Mouse (Mus musculus): Measurements from ENCODE around the gene Pklr. TPM values are rescaled to one million over a fixed set of nuclear protein-coding genes. Genes with fewer than 3 reads are reported as not detected.

Pklr gene
- total and polyA plus RNA-seq, 2 experiments from 2014 or later = 0.05 TPM; not detected in 1

DNA sequence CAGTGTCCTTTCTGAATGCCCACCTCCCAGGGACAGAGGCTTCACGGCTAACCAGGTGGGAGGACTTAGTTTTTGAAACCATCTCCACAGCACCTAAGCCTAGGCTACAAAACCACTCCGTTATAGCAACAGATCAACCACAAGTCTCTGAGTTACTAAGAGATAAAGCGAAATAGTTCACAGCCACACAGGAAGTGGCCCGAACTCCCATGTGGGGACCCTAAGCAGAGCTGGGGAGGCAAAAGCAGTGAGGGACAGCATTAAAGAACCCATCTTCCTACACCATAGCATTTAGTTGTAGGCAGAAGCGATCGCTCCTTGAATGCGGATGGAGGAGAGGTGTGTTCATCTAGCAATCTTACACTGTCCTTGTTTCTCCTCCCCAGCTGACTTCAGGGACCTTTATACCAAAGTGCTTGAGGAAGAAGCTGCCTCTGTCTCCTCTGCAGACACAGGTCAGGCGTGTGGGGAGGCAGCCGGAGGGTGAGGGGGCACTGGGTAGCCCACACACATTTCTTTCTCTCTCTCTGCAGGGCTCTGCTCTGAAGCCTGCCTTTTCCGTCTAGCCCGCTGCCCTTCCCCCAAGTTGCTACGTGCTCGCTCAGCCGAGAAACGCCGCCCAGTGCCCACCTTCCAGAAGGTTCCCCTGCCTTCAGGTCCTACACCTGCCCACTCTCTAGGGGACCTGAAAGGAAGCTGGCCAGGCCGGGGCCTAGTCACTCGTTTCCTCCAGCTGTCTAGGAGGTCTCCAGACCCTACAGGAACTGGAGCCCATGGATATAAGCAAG lies 51.9 kb downstream of the Pklr start:
- TF ChIP-seq CTCF (IDR thresholded peaks at IDR 0.05) = no peak
- H3K27me3 ChIP-seq (ENCODE audit: insufficient read depth, low read length) = no peaks in the 10 kb centered on the region
- H3K27ac ChIP-seq (ENCODE audit: low read depth, low read length) = no peak overlapping the region
- H3K4me3 ChIP-seq (ENCODE audit: low read depth, low read length) = no peak overlapping the region
- DNase-seq (ENCODE audit: low spot score) = no peak
- no peaks in the 10 kb centered on the region for H3K9me3 ChIP-seq (ENCODE audit: low read length)
- no peak for ATAC-seq (ENCODE audit: low FRiP score)
- no peak overlapping the region for H3K4me2 ChIP-seq (ENCODE audit: low read depth, low read length, poor library complexity, severe bottlenecking)
- peaks cover 18% of the 10 kb centered on the region; the same call in 1 of the 2 replicates for H3K36me3 ChIP-seq (ENCODE audit: insufficient read depth, low read length)
- 57% methylated on average over 17 of the region's 18 CpGs for WGBS
- no peak overlapping the region for H3K9ac ChIP-seq (replicated peaks; ENCODE audit: low read length, poor library complexity, severe bottlenecking)
- peaks cover 8% of the 10 kb centered on the region; the same call in 1 of the 2 replicates for H3K4me1 ChIP-seq (ENCODE audit: insufficient read depth, low read length)

DNA sequence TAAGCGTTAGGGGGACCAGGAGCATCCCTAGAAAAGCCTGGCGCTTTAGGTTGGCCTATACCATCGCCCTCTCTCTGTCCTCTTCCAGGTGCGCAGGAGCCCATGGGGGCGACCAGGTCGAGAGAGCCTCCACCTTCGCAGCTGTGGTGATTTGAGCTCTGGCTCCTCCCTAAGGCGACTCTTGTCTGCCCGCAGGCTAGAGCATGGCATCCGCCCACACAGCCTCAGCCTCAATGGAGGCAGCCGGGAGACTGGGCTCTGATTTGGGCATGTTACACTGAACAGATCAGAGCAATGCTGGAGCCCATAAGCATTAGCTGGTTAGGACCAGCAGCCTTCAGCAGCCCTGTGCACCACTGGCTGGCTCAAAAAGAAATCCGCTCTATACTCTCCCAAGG lies 52.5 kb downstream of the Pklr start:
- no peaks in the 10 kb centered on the region for H3K27me3 ChIP-seq (ENCODE audit: insufficient read depth, low read length)
- H3K36me3 ChIP-seq (ENCODE audit: insufficient read depth, low read length) = peaks cover 18% of the 10 kb centered on the region; the same call in 1 of the 2 replicates
- no peak overlapping the region for H3K4me3 ChIP-seq (ENCODE audit: low read depth, low read length)
- H3K27ac ChIP-seq (ENCODE audit: low read depth, low read length) = no peak overlapping the region
- ATAC-seq (ENCODE audit: low FRiP score) = no peak
- H3K9ac ChIP-seq (replicated peaks; ENCODE audit: low read length, poor library complexity, severe bottlenecking) = no peak overlapping the region
- TF ChIP-seq CTCF (IDR thresholded peaks at IDR 0.05) = no peak
- H3K4me1 ChIP-seq (ENCODE audit: insufficient read depth, low read length) = peaks cover 8% of the 10 kb centered on the region; the same call in 1 of the 2 replicates
- 72% methylated on average over 12 of the region's 12 CpGs for WGBS
- no peak for DNase-seq (ENCODE audit: low spot score)
- no peaks in the 10 kb centered on the region for H3K9me3 ChIP-seq (ENCODE audit: low read length)
- no peak overlapping the region for H3K4me2 ChIP-seq (ENCODE audit: low read depth, low read length, poor library complexity, severe bottlenecking)

DNA sequence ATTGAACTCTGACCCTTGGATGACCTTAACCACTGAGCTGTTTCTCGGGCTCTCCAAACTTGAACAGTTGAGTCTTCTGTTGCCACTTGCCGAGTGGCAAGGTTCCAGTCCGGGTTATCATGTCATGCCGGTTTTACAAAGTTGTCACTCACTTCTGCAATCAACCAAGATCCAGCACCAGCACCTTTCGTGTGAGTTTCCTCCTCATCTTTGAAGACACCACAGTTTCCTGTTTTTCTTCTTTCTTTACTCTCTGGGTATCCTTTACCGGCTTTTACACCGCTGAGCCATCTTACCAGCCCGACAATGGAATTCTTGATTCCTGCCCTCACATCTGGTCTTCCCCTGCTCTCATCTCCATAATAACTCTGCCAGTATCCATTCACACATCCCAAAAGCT lies 54.5 kb downstream of the Pklr start:
- H3K4me1 ChIP-seq (ENCODE audit: insufficient read depth, low read length) = no peaks in the 10 kb centered on the region
- 86% methylated on average over 8 of the region's 8 CpGs for WGBS
- H3K9me3 ChIP-seq (ENCODE audit: low read length) = no peaks in the 10 kb centered on the region
- ATAC-seq (ENCODE audit: low FRiP score) = no peak
- no peak for DNase-seq (ENCODE audit: low spot score)
- H3K36me3 ChIP-seq (ENCODE audit: insufficient read depth, low read length) = peaks cover 18% of the 10 kb centered on the region; the same call in 1 of the 2 replicates
- H3K4me2 ChIP-seq (ENCODE audit: low read depth, low read length, poor library complexity, severe bottlenecking) = no peak overlapping the region
- no peak overlapping the region for H3K4me3 ChIP-seq (ENCODE audit: low read depth, low read length)
- H3K27ac ChIP-seq (ENCODE audit: low read depth, low read length) = no peak overlapping the region
- no peaks in the 10 kb centered on the region for H3K27me3 ChIP-seq (ENCODE audit: insufficient read depth, low read length)
- TF ChIP-seq CTCF (IDR thresholded peaks at IDR 0.05) = no peak
- H3K9ac ChIP-seq (replicated peaks; ENCODE audit: low read length, poor library complexity, severe bottlenecking) = no peak overlapping the region

DNA sequence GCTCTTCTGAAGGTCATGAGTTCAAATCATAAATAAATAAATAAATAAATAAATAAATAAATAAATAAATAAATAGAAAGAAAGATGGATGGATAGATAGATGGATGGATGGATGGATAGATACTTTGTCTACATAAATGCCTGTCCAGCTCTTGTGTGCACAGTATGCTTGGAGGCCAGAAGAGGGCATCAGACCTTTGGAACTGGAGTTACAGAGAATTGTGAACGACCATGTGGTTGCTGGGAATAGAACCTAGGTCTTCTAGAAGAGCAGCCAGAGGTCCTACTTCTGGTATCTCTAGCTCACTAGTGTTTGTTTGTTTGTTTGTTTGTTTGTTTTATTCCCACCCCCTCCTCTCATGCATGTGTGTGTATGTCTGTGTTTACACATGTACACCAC lies 57.4 kb downstream of the Pklr start:
- ATAC-seq (ENCODE audit: low FRiP score) = no peak
- H3K4me1 ChIP-seq (ENCODE audit: insufficient read depth, low read length) = no peaks in the 10 kb centered on the region
- H3K27ac ChIP-seq (ENCODE audit: low read depth, low read length) = no peak overlapping the region
- H3K36me3 ChIP-seq (ENCODE audit: insufficient read depth, low read length) = peaks cover 7% of the 10 kb centered on the region; the same call in 1 of the 2 replicates
- H3K9ac ChIP-seq (replicated peaks; ENCODE audit: low read length, poor library complexity, severe bottlenecking) = no peak overlapping the region
- no peak overlapping the region for H3K4me2 ChIP-seq (ENCODE audit: low read depth, low read length, poor library complexity, severe bottlenecking)
- no peaks in the 10 kb centered on the region for H3K27me3 ChIP-seq (ENCODE audit: insufficient read depth, low read length)
- 78% methylated on average over 1 of the region's 1 CpGs for WGBS
- no peaks in the 10 kb centered on the region for H3K9me3 ChIP-seq (ENCODE audit: low read length)
- peak; percentile 39 for TF ChIP-seq CTCF (IDR thresholded peaks at IDR 0.05)
- no peak overlapping the region for H3K4me3 ChIP-seq (ENCODE audit: low read depth, low read length)
- no peak for DNase-seq (ENCODE audit: low spot score)

DNA sequence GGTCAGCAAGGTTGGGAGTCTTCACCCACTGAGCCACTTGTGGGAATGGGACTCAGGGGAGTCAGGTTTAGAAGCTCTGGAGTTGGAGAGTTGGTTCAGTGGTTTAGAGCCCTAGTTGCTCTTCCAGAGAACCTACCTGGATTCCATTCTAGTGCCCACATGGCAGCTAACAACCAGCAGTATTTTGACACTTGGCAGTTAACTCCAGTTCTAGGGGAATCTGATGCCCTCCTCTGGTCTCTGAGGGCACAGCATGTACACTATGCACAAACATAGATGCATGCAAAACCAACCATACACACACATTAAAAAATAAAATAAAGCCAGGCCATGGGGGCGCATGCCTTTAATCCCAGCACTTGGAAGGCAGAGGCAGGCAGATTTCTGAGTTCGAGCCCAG lies 57.9 kb downstream of the Pklr start:
- no peak for DNase-seq (ENCODE audit: low spot score)
- no peak overlapping the region for H3K4me2 ChIP-seq (ENCODE audit: low read depth, low read length, poor library complexity, severe bottlenecking)
- no peak overlapping the region for H3K9ac ChIP-seq (replicated peaks; ENCODE audit: low read length, poor library complexity, severe bottlenecking)
- no peaks in the 10 kb centered on the region for H3K4me1 ChIP-seq (ENCODE audit: insufficient read depth, low read length)
- peak; percentile 57 for TF ChIP-seq CTCF (IDR thresholded peaks at IDR 0.05)
- no peak overlapping the region for H3K27ac ChIP-seq (ENCODE audit: low read depth, low read length)
- no peak overlapping the region for H3K4me3 ChIP-seq (ENCODE audit: low read depth, low read length)
- no peaks in the 10 kb centered on the region for H3K9me3 ChIP-seq (ENCODE audit: low read length)
- ATAC-seq (ENCODE audit: low FRiP score) = no peak
- no peaks in the 10 kb centered on the region for H3K27me3 ChIP-seq (ENCODE audit: insufficient read depth, low read length)
- H3K36me3 ChIP-seq (ENCODE audit: insufficient read depth, low read length) = 0 out of 2 replicates have a peak, but pooled peaks cover 2% of the 10 kb centered on the region
- WGBS = 91% methylated on average over 2 of the region's 2 CpGs

Other genes starting within 250 kb of the Pklr start
- 39.6 and 52.1 TPM in 2 replicates for gene Msto1, start 222.1 kb upstream of the Pklr start, total RNA-seq (2014; rRNA removed)
- 46.3 and 50.8 TPM in 2 replicates for gene Msto1, start 222.1 kb upstream of the Pklr start, polyA plus RNA-seq (2015; fragmentation: Nextera tagmentation; extraction: Ambion mirVana)
- 25.0 and 29.7 TPM in 2 replicates for gene Ash1l, start 185.5 kb upstream of the Pklr start, total RNA-seq (2014; rRNA removed)
- gene Ash1l, start 185.5 kb upstream of the Pklr start, polyA plus RNA-seq (2015; fragmentation: Nextera tagmentation; extraction: Ambion mirVana) = 12.2 and 15.8 TPM in 2 replicates
- gene Dap3, start 185.0 kb upstream of the Pklr start, total RNA-seq (2014; rRNA removed) = 53.5 and 62.3 TPM in 2 replicates
- gene Dap3, start 185.0 kb upstream of the Pklr start, polyA plus RNA-seq (2015; fragmentation: Nextera tagmentation; extraction: Ambion mirVana) = 108 and 111 TPM in 2 replicates
- 177 and 187 TPM in 2 replicates for gene Rusc1, start 42.8 kb upstream of the Pklr start, total RNA-seq (2014; rRNA removed)
- 103 and 107 TPM in 2 replicates for gene Rusc1, start 42.8 kb upstream of the Pklr start, polyA plus RNA-seq (2015; fragmentation: Nextera tagmentation; extraction: Ambion mirVana)
- gene Gm43738, start 35.0 kb upstream of the Pklr start, total RNA-seq (2014; rRNA removed) = not detected in 2 replicates
- gene Gm43738, start 35.0 kb upstream of the Pklr start, polyA plus RNA-seq (2015; fragmentation: Nextera tagmentation; extraction: Ambion mirVana) = not detected in 2 replicates
- gene Fdps, start 34.2 kb upstream of the Pklr start, total RNA-seq (2014; rRNA removed) = 382 and 401 TPM in 2 replicates
- gene Fdps, start 34.2 kb upstream of the Pklr start, polyA plus RNA-seq (2015; fragmentation: Nextera tagmentation; extraction: Ambion mirVana) = 407 and 423 TPM in 2 replicates
- 94.8 and 97.8 TPM in 2 replicates for gene Hcn3, start 24.1 kb downstream of the Pklr start, total RNA-seq (2014; rRNA removed)
- 44.8 and 46.7 TPM in 2 replicates for gene Hcn3, start 24.1 kb downstream of the Pklr start, polyA plus RNA-seq (2015; fragmentation: Nextera tagmentation; extraction: Ambion mirVana)
- gene Clk2, start 28.7 kb downstream of the Pklr start, total RNA-seq (2014; rRNA removed) = 38.9 and 44.5 TPM in 2 replicates
- 12.1 and 12.6 TPM in 2 replicates for gene Clk2, start 28.7 kb downstream of the Pklr start, polyA plus RNA-seq (2015; fragmentation: Nextera tagmentation; extraction: Ambion mirVana)
- 71.1 and 84.8 TPM in 2 replicates for gene Scamp3, start 41.3 kb downstream of the Pklr start, total RNA-seq (2014; rRNA removed)
- 151 and 158 TPM in 2 replicates for gene Scamp3, start 41.3 kb downstream of the Pklr start, polyA plus RNA-seq (2015; fragmentation: Nextera tagmentation; extraction: Ambion mirVana)
- 12.7 and 22.2 TPM in 2 replicates for gene Fam189b, start 47.0 kb downstream of the Pklr start, total RNA-seq (2014; rRNA removed)
- 32.5 and 37.5 TPM in 2 replicates for gene Fam189b, start 47.0 kb downstream of the Pklr start, polyA plus RNA-seq (2015; fragmentation: Nextera tagmentation; extraction: Ambion mirVana)
- 56.8 and 64.6 TPM in 2 replicates for gene Gba, start 66.8 kb downstream of the Pklr start, total RNA-seq (2014; rRNA removed)
- gene Gba, start 66.8 kb downstream of the Pklr start, polyA plus RNA-seq (2015; fragmentation: Nextera tagmentation; extraction: Ambion mirVana) = 46.1 and 48.3 TPM in 2 replicates
- gene Thbs3, start 79.0 kb downstream of the Pklr start, total RNA-seq (2014; rRNA removed) = 38.5 and 42.9 TPM in 2 replicates
- gene Thbs3, start 79.0 kb downstream of the Pklr start, polyA plus RNA-seq (2015; fragmentation: Nextera tagmentation; extraction: Ambion mirVana) = 39.0 and 47.6 TPM in 2 replicates
- gene Mtx1, start 90.9 kb downstream of the Pklr start, total RNA-seq (2014; rRNA removed) = 101 and 108 TPM in 2 replicates
- 176 and 189 TPM in 2 replicates for gene Mtx1, start 90.9 kb downstream of the Pklr start, polyA plus RNA-seq (2015; fragmentation: Nextera tagmentation; extraction: Ambion mirVana)
- gene Muc1, start 92.9 kb downstream of the Pklr start, total RNA-seq (2014; rRNA removed) = 2.8 and 3.8 TPM in 2 replicates
- gene Muc1, start 92.9 kb downstream of the Pklr start, polyA plus RNA-seq (2015; fragmentation: Nextera tagmentation; extraction: Ambion mirVana) = 0.52 and 1.5 TPM in 2 replicates
- 74.7 and 93.9 TPM in 2 replicates for gene Krtcap2, start 109.8 kb downstream of the Pklr start, total RNA-seq (2014; rRNA removed)
- 219 TPM in 2 replicates for gene Krtcap2, start 109.8 kb downstream of the Pklr start, polyA plus RNA-seq (2015; fragmentation: Nextera tagmentation; extraction: Ambion mirVana)
- gene Trim46, start 110.2 kb downstream of the Pklr start, total RNA-seq (2014; rRNA removed) = 112 and 124 TPM in 2 replicates
- gene Trim46, start 110.2 kb downstream of the Pklr start, polyA plus RNA-seq (2015; fragmentation: Nextera tagmentation; extraction: Ambion mirVana) = 69.1 TPM in 2 replicates
- 198 and 223 TPM in 2 replicates for gene Dpm3, start 123.2 kb downstream of the Pklr start, total RNA-seq (2014; rRNA removed)
- 69.4 and 81.1 TPM in 2 replicates for gene Dpm3, start 123.2 kb downstream of the Pklr start, polyA plus RNA-seq (2015; fragmentation: Nextera tagmentation; extraction: Ambion mirVana)
- gene Slc50a1, start 134.4 kb downstream of the Pklr start, total RNA-seq (2014; rRNA removed) = 22.8 and 32.0 TPM in 2 replicates
- 42.4 and 48.7 TPM in 2 replicates for gene Slc50a1, start 134.4 kb downstream of the Pklr start, polyA plus RNA-seq (2015; fragmentation: Nextera tagmentation; extraction: Ambion mirVana)
- 6.6 and 7.1 TPM in 2 replicates for gene Efna1, start 145.0 kb downstream of the Pklr start, total RNA-seq (2014; rRNA removed)
- gene Efna1, start 145.0 kb downstream of the Pklr start, polyA plus RNA-seq (2015; fragmentation: Nextera tagmentation; extraction: Ambion mirVana) = 8.9 and 9.4 TPM in 2 replicates
- gene Efna3, start 186.8 kb downstream of the Pklr start, total RNA-seq (2014; rRNA removed) = 93.5 and 115 TPM in 2 replicates
- 52.3 and 58.4 TPM in 2 replicates for gene Efna3, start 186.8 kb downstream of the Pklr start, polyA plus RNA-seq (2015; fragmentation: Nextera tagmentation; extraction: Ambion mirVana)
- 3.0 and 7.9 TPM in 2 replicates for gene Efna4, start 201.9 kb downstream of the Pklr start, total RNA-seq (2014; rRNA removed)
- 2.5 and 3.5 TPM in 2 replicates for gene Efna4, start 201.9 kb downstream of the Pklr start, polyA plus RNA-seq (2015; fragmentation: Nextera tagmentation; extraction: Ambion mirVana)
- 63.4 and 88.8 TPM in 2 replicates for gene Adam15, start 213.9 kb downstream of the Pklr start, total RNA-seq (2014; rRNA removed)
- gene Adam15, start 213.9 kb downstream of the Pklr start, polyA plus RNA-seq (2015; fragmentation: Nextera tagmentation; extraction: Ambion mirVana) = 73.6 and 79.4 TPM in 2 replicates
- gene Dcst2, start 225.8 kb downstream of the Pklr start, total RNA-seq (2014; rRNA removed) = not detected in 2 replicates
- 0.31 and 0.51 TPM in 2 replicates for gene Dcst2, start 225.8 kb downstream of the Pklr start, polyA plus RNA-seq (2015; fragmentation: Nextera tagmentation; extraction: Ambion mirVana)
- gene Dcst1, start 229.1 kb downstream of the Pklr start, total RNA-seq (2014; rRNA removed) = 0.05 TPM in 1 of 2 replicates, not detected in the other
- 1.1 TPM in 2 replicates for gene Dcst1, start 229.1 kb downstream of the Pklr start, polyA plus RNA-seq (2015; fragmentation: Nextera tagmentation; extraction: Ambion mirVana)